Mouse (Mus musculus) left cerebral cortex, postnatal 4 days (tissue): ENCODE data around the gene Usp6nl. TPM values are rescaled to one million over a fixed set of nuclear protein-coding genes. Genes with fewer than 3 reads are reported as not detected.

Experiments used
- total RNA-seq, 2 experiments: library from RNA; stranded (reverse); gene quantifications; 2 replicates each; pipeline ENCODE4 v1.2.3; 2021

Gene Usp6nl
- total RNA-seq, 2 experiments from 2014 or later, result 26.7 to 30.0 TPM

Other genes with a start within 250 kb of the Usp6nl start
- 1 to 10 TPM; 2.3 to 3.4 TPM for gene Proser2, start 192.5 kb upstream of the Usp6nl start, total RNA-seq
- under 1 TPM; 0.60 to 0.68 TPM for gene Echdc3, start 109.6 kb upstream of the Usp6nl start, total RNA-seq